Mouse (Mus musculus): ENCODE data around the gene Pdzk1.

DNA sequence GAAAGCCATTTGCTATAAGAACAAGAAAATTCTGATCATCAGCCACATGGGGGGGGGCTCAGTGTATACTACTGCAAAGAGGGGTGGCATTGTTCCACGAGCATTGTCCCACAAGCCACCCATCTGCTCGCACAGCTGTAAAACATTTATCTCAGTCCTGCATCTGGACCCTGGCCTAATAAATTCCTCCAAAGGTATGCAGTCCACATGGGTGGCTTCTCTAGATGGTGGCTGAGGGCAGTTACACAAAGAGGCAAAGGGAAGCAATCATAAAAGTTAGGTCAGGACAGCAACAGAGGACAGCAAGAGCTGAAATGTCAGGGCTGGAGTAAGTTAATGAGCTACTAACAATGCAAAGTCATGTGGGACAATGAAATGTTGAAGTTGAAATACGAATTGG lies 5.4 kb upstream of the Pdzk1 start:
- TF ChIP-seq POLR2A (IDR thresholded peaks at IDR 0.05; ENCODE audit: borderline replicate concordance, extremely low read depth, low read depth, low read length) (no peak), CTCF (IDR thresholded peaks at IDR 0.05; ENCODE audit: insufficient read depth, low read length) (no peak)

Data from lung, adult 2 months (tissue).